Mouse (Mus musculus) neural tube, embryonic 11.5 days (tissue): ENCODE data around the gene Trip6. TPM values are rescaled to one million over a fixed set of nuclear protein-coding genes. Genes with fewer than 3 reads are reported as not detected.
"Not testable (repeated sequence)": the region's sequence is repeated elsewhere in the genome, so short reads cannot be mapped to it uniquely, and the experiment has no call there.

Experiments
- ATAC-seq: fragments of 200-750 bp; cut with Nextera tagmentation; 2 replicates; pipeline ENCODE4 v1.8.0; 2017; ENCODE audit warnings: moderate number of reproducible peaks, mild to moderate bottlenecking, moderate TSS enrichment, moderate library complexity; ENCODE audit not compliant: insufficient read depth, low FRiP score, low TSS enrichment
- DNase-seq: peaks from one replicate; pipeline ENCODE4 v3.0.0-alpha.2; 2015; ENCODE audit warnings: low spot score
- H3K27ac ChIP-seq: fragments of 300-500 bp; sonication (generic); 2 replicates; pipeline ENCODE4 v1.5.1; 2014; ENCODE audit warnings: low read depth, mild to moderate bottlenecking, low read length
- H3K27me3 ChIP-seq: fragments of 300-500 bp; sonication (generic); 2 replicates; pipeline ENCODE4 v1.6.1; 2014; ENCODE audit warnings: mild to moderate bottlenecking, low read length, mixed read lengths; ENCODE audit not compliant: control insufficient read depth, insufficient read depth
- H3K36me3 ChIP-seq: fragments of 300-500 bp; sonication (generic); 2 replicates; pipeline ENCODE4 v1.6.1; 2014; ENCODE audit warnings: mild to moderate bottlenecking, low read length, moderate library complexity, mixed read lengths; ENCODE audit not compliant: control insufficient read depth, insufficient read depth
- H3K4me1 ChIP-seq: fragments of 300-500 bp; sonication (generic); 2 replicates; pipeline ENCODE4 v1.6.1; 2014; ENCODE audit warnings: low read length, mixed read lengths; ENCODE audit not compliant: control insufficient read depth, insufficient read depth
- H3K4me2 ChIP-seq: fragments of 300-500 bp; sonication (generic); 2 replicates; pipeline ENCODE4 v1.6.1; 2014; ENCODE audit warnings: low read depth, mild to moderate bottlenecking, moderate library complexity
- H3K4me3 ChIP-seq: fragments of 300-500 bp; sonication (generic); 2 replicates; pipeline ENCODE4 v1.5.1; 2014; ENCODE audit warnings: low read depth, low read length
- H3K9ac ChIP-seq: fragments of 300-500 bp; sonication (generic); 2 replicates; pipeline ENCODE4 v1.6.1; 2014; ENCODE audit warnings: mild to moderate bottlenecking, low read length
- H3K9me3 ChIP-seq: fragments of 300-500 bp; sonication (generic); 2 replicates; pipeline ENCODE4 v1.6.1; 2016; ENCODE audit warnings: low read length; ENCODE audit not compliant: control insufficient read depth
- WGBS: fragments of 180-500 bp; shearing (Covaris S2); extraction: QIAGEN DNeasy Blood & Tissue Kit; methylation state at CpG from one replicate; pipeline ENCODE4 v1.1.7; 2014; 5-methylcytosine and 5-hydroxymethylcytosine counted together
- microRNA-seq: library from miRNA; unstranded; fragments of <30 nt; microRNA quantifications from one replicate; pipeline ENCODE4, GENCODE M21; 2016
- polyA plus RNA-seq: library from polyadenylated mRNA; unstranded; fragments of >200 nt; fragmentation: Nextera tagmentation; extraction: Ambion mirVana; gene quantifications from 2 replicates; pipeline ENCODE4 v1.2.1, GENCODE M21; 2014

Trip6 gene
- polyA plus RNA-seq, 1 experiment from 2014 or later = 38.1 TPM

GRCm38 (mm10) chr5:137284411-137284810, 29.8 kb downstream of the Trip6 start:
- H3K4me1 ChIP-seq = peaks cover 14% of the 10 kb centered on the region
- ATAC-seq, H3K27ac ChIP-seq, H3K9me3 ChIP-seq, H3K9ac ChIP-seq, H3K4me3 ChIP-seq, DNase-seq, H3K4me2 ChIP-seq, H3K36me3 ChIP-seq: not testable (repeated sequence)
- WGBS = 83% methylated on average over 5 of the region's 6 CpGs
- peaks cover 21% of the 10 kb centered on the region for H3K27me3 ChIP-seq

DNA sequence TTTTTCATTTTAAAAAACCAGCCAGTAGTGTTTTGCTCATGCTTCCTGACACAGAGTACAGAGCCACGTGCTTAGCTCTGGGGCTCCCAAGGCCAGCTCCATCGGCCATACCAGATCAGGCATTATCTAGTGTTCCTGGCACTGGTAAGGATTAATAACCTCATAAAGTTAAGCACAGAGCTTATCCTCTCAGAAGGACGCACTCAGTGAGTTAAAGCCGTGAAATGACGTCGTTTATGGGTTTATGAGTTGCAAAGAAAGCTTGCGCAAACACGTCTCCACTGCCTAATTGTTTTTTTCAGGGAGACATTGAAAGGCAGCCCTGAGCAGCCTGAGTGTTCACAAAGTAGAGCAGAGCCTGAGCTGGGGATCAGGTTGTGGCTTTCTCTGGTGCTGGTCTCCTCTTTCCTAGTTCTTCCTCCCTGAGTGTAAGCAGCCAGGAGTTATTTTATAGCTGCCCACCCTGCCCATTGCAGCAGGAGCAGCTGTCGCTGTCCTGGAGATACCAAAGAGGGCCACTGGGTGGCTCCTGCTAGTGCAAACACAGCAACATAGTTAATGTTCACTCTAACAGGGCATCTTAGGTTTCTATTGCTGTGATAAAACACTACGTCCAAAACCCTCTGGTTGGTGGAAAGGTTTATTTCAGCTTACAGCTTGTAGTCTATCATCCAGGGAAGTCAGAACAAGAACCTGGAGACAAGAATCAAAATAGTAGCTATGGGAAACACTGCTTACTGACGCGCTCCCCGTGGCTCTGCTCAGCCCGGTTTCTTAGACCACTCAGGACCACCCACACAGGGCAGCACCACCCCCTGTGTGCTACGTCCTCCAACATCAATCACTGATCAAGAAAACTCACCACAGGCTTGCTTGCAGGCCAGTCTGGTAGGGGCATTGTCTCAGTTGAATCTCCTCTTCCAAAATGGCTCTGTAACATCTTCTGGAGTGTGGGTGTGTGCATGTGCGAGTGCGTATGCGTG, 36.6 kb downstream of the Trip6 start:
- H3K27ac ChIP-seq = no peak overlapping the region
- DNase-seq (peak; percentile 55), ATAC-seq (no peak)
- H3K9ac ChIP-seq = no peak overlapping the region
- 34% methylated on average over 18 of the region's 18 CpGs for WGBS
- H3K27me3 ChIP-seq = no peaks in the 10 kb centered on the region
- H3K4me3 ChIP-seq = no peak overlapping the region
- H3K36me3 ChIP-seq = no peaks in the 10 kb centered on the region
- H3K9me3 ChIP-seq = no peaks in the 10 kb centered on the region
- 0 out of 2 replicates have a peak overlapping the region, but pooled peaks have one; percentile 4 for H3K4me2 ChIP-seq
- no peaks in the 10 kb centered on the region for H3K4me1 ChIP-seq

DNA sequence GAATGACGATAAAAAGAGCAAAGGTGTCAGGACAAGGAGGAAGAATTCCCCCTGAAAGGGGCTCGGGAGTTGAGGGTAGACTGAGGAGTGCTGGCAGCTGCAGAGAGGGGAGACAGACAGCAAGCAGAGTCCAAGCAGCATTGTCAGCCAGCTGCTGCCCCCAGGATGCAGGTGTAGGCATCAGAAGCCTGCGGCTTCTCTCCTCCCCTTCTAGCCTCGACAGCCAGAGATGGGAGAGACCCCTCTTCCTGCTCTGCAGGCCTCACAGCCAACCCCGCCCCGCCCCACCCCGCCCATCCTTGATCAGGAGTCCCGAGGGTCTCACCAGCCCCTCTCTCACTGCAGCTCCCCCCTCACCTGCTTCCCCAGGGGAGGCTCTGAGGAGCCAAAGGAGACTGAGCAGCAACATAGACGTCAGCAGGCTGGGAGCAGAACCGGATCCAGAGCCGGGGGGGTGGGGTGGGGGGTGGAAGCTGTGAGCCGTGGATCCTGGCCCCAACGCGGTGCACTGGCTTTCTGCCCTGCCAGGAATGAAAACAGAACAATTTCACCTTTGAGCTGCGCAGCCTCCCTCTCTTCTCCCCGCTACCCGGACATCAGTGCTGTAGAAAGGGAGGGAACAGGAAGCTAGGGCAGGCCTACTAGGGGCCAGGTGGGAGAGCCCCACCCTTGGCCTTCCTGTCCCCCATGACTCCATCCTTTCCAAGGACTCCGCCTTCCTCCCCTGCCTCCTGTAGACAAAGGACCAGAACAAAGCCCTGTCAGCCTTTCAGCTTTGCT, 45.9 kb downstream of the Trip6 start:
- peaks cover 3% of the 10 kb centered on the region; the same call in 1 of the 2 replicates for H3K4me1 ChIP-seq
- no peak overlapping the region for H3K4me3 ChIP-seq
- H3K36me3 ChIP-seq = no peaks in the 10 kb centered on the region
- no peak overlapping the region for H3K4me2 ChIP-seq
- H3K27me3 ChIP-seq = no peaks in the 10 kb centered on the region
- 43% methylated on average over 14 of the region's 18 CpGs for WGBS
- no peak for DNase-seq
- no peaks in the 10 kb centered on the region for H3K9me3 ChIP-seq
- ATAC-seq = no peak
- peak overlapping the region; percentile 32; the same call in 1 of the 2 replicates for H3K9ac ChIP-seq
- H3K27ac ChIP-seq = no peak overlapping the region

GRCm38 (mm10) chr5:137264787-137265186, 49.4 kb downstream of the Trip6 start:
- H3K4me3 ChIP-seq = no peak overlapping the region
- WGBS = 94% methylated on average over 11 of the region's 11 CpGs
- H3K36me3 ChIP-seq = no peaks in the 10 kb centered on the region
- no peak overlapping the region for H3K9ac ChIP-seq
- H3K9me3 ChIP-seq = no peaks in the 10 kb centered on the region
- no peak overlapping the region for H3K4me2 ChIP-seq
- no peak overlapping the region for H3K27ac ChIP-seq
- peaks cover 3% of the 10 kb centered on the region; the same call in 1 of the 2 replicates for H3K4me1 ChIP-seq
- ATAC-seq = no peak
- no peaks in the 10 kb centered on the region for H3K27me3 ChIP-seq
- no peak for DNase-seq

- DNase-seq (no peak), ATAC-seq (no peak)
- Histone ChIP-seq H3K9ac (no peak overlapping the region), H3K4me2 (no peak overlapping the region), H3K27me3 (no peaks in the 10 kb centered on the region), H3K9me3 (no peaks in the 10 kb centered on the region), H3K4me3 (no peak overlapping the region), H3K36me3 (no peaks in the 10 kb centered on the region), H3K27ac (no peak overlapping the region), H3K4me1 (peaks cover 3% of the 10 kb centered on the region; the same call in 1 of the 2 replicates)
- 79% methylated on average over 14 of the region's 14 CpGs for WGBS
Measured at GRCm38 (mm10) chr5:137263897-137264720, 50.1 kb downstream of the Trip6 start.

Small RNA genes lying within 50 kb of the gene (microRNA-seq; reads per million reads assigned to microRNA genes)
- gene Mir7036 = 1.0 reads per million
- gene Mir8116 = not detected

Other genes starting within 250 kb of the Trip6 start
- not detected in 2 replicates for gene Serpine1, start 242.1 kb downstream of the Trip6 start, polyA plus RNA-seq
- gene Trim56, start 198.2 kb downstream of the Trip6 start, polyA plus RNA-seq = 4.9 and 5.6 TPM in 2 replicates
- gene Muc3, start 165.1 kb downstream of the Trip6 start, polyA plus RNA-seq = not detected in 2 replicates
- gene Muc3a, start 102.0 kb downstream of the Trip6 start, polyA plus RNA-seq = 0.12 TPM in 2 replicates
- 14.5 and 14.7 TPM in 2 replicates for gene Ache, start 26.9 kb downstream of the Trip6 start, polyA plus RNA-seq
- 9.3 and 10.9 TPM in 2 replicates for gene Ufsp1, start 19.8 kb downstream of the Trip6 start, polyA plus RNA-seq
- 151 and 166 TPM in 2 replicates for gene Srrt, start 6.7 kb downstream of the Trip6 start, polyA plus RNA-seq
- 7.9 and 9.0 TPM in 2 replicates for gene Slc12a9, start 19.2 kb upstream of the Trip6 start, polyA plus RNA-seq
- 33.5 and 33.6 TPM in 2 replicates for gene Ephb4, start 35.7 kb upstream of the Trip6 start, polyA plus RNA-seq
- 0.05 TPM in 1 of 2 replicates, not detected in the other for gene Zan, start 162.7 kb upstream of the Trip6 start, polyA plus RNA-seq
- gene Pop7, start 188.1 kb upstream of the Trip6 start, polyA plus RNA-seq = 53.9 and 57.9 TPM in 2 replicates
- 9.5 and 10.6 TPM in 2 replicates for gene Gigyf1, start 204.1 kb upstream of the Trip6 start, polyA plus RNA-seq
- gene Epo, start 218.8 kb upstream of the Trip6 start, polyA plus RNA-seq = 0.34 and 0.51 TPM in 2 replicates
- gene Gnb2, start 219.1 kb upstream of the Trip6 start, polyA plus RNA-seq = 449 and 479 TPM in 2 replicates
- gene Actl6b, start 239.1 kb upstream of the Trip6 start, polyA plus RNA-seq = 38.6 and 40.0 TPM in 2 replicates